Mouse (Mus musculus) hindbrain, embryonic 10.5 days (tissue): ENCODE measurements around the gene Mbl2. TPM values are rescaled to one million over a fixed set of nuclear protein-coding genes. Genes with fewer than 3 reads are reported as not detected.

Source experiments
- DNase-seq: peaks from one replicate; pipeline ENCODE4 v3.0.0-alpha.2; 2017; ENCODE audit warnings: low spot score
- H3K27ac ChIP-seq: fragments of 300-500 bp; sonication (generic); 2 replicates; pipeline ENCODE4 v1.5.1; 2016; ENCODE audit warnings: mild to moderate bottlenecking, moderate library complexity
- H3K27me3 ChIP-seq: fragments of 300-500 bp; sonication (generic); 2 replicates; pipeline ENCODE4 v1.6.1; 2016; ENCODE audit warnings: mild to moderate bottlenecking; ENCODE audit not compliant: poor library complexity, insufficient read depth, severe bottlenecking
- H3K36me3 ChIP-seq: fragments of 300-500 bp; sonication (generic); 2 replicates; pipeline ENCODE4 v1.6.1; 2016; ENCODE audit warnings: mild to moderate bottlenecking, moderate library complexity
- H3K4me1 ChIP-seq: fragments of 300-500 bp; sonication (generic); replicated peaks from 2 replicates; pipeline ENCODE4 v1.6.1; 2016; ENCODE audit warnings: mild to moderate bottlenecking
- H3K4me3 ChIP-seq: fragments of 300-500 bp; sonication (generic); 2 replicates; pipeline ENCODE4 v1.5.1; 2016; ENCODE audit warnings: mild to moderate bottlenecking, moderate library complexity
- H3K9me3 ChIP-seq: fragments of 300-500 bp; sonication (generic); 2 replicates; pipeline ENCODE4 v1.6.1; 2016; ENCODE audit warnings: mild to moderate bottlenecking, moderate library complexity
- WGBS: fragments of 180-500 bp; shearing (Covaris S2); methylation state at CpG from one replicate; pipeline ENCODE4 v1.1.7; 2016; 5-methylcytosine and 5-hydroxymethylcytosine counted together
- polyA plus RNA-seq: library from polyadenylated mRNA; unstranded; fragments of >200 nt; fragmentation: Nextera tagmentation; extraction: Ambion mirVana; gene quantifications from 2 replicates; pipeline ENCODE4 v1.2.1, GENCODE M21; 2016

Mbl2 gene
- polyA plus RNA-seq, 1 experiment from 2014 or later = not detected

GRCm38 (mm10) chr19:30229477-30229876, 3.3 kb upstream of the Mbl2 start:
- 81% methylated on average over 3 of the region's 3 CpGs for WGBS
- no peaks in the 10 kb centered on the region for H3K9me3 ChIP-seq
- no peaks in the 10 kb centered on the region for H3K27me3 ChIP-seq
- no peak overlapping the region for H3K4me3 ChIP-seq
- DNase-seq = no peak
- H3K27ac ChIP-seq = no peak overlapping the region
- H3K4me1 ChIP-seq = no peaks in the 10 kb centered on the region
- no peaks in the 10 kb centered on the region for H3K36me3 ChIP-seq

GRCm38 (mm10) chr19:30234416-30234815, 1.7 kb downstream of the Mbl2 start:
- WGBS = 83% methylated on average over 8 of the region's 8 CpGs
- DNase-seq = no peak
- Histone ChIP-seq H3K27ac (no peak overlapping the region), H3K36me3 (no peaks in the 10 kb centered on the region), H3K9me3 (no peaks in the 10 kb centered on the region), H3K27me3 (no peaks in the 10 kb centered on the region), H3K4me3 (no peak overlapping the region), H3K4me1 (no peaks in the 10 kb centered on the region)

GRCm38 (mm10) chr19:30247359-30247758, 14.6 kb downstream of the Mbl2 start:
- DNase-seq = peak; percentile 43
- 20% methylated on average over 11 of the region's 11 CpGs for WGBS
- H3K9me3 ChIP-seq = no peaks in the 10 kb centered on the region
- H3K4me1 ChIP-seq = peaks cover 2% of the 10 kb centered on the region; the same call in 1 of the 2 replicates
- H3K27me3 ChIP-seq = peaks cover 12% of the 10 kb centered on the region
- H3K27ac ChIP-seq = no peak overlapping the region
- no peaks in the 10 kb centered on the region for H3K36me3 ChIP-seq
- no peak overlapping the region for H3K4me3 ChIP-seq

GRCm38 (mm10) chr19:30248822-30249221, 16.1 kb downstream of the Mbl2 start:
- Histone ChIP-seq H3K27ac (no peak overlapping the region), H3K9me3 (no peaks in the 10 kb centered on the region), H3K4me3 (no peak overlapping the region), H3K36me3 (no peaks in the 10 kb centered on the region), H3K27me3 (peaks cover 12% of the 10 kb centered on the region), H3K4me1 (peaks cover 2% of the 10 kb centered on the region; the same call in 1 of the 2 replicates)
- 7% methylated on average over 8 of the region's 8 CpGs for WGBS
- peak; percentile 70 for DNase-seq

- Histone ChIP-seq H3K4me1 (0 out of 2 replicates have a peak, but pooled peaks cover 2% of the 10 kb centered on the region), H3K4me3 (no peak overlapping the region), H3K9me3 (no peaks in the 10 kb centered on the region), H3K27ac (no peak overlapping the region), H3K36me3 (no peaks in the 10 kb centered on the region), H3K27me3 (peaks cover 9% of the 10 kb centered on the region; the same call in 1 of the 2 replicates)
- 68% methylated on average over 2 of the region's 2 CpGs for WGBS
- no peak for DNase-seq
Observed at GRCm38 (mm10) chr19:30252253-30252652, 19.5 kb downstream of the Mbl2 start.

GRCm38 (mm10) chr19:30256339-30256738, 23.6 kb downstream of the Mbl2 start:
- Histone ChIP-seq H3K36me3 (no peaks in the 10 kb centered on the region), H3K4me1 (0 out of 2 replicates have a peak, but pooled peaks cover 2% of the 10 kb centered on the region), H3K27ac (no peak overlapping the region), H3K4me3 (no peak overlapping the region), H3K9me3 (no peaks in the 10 kb centered on the region), H3K27me3 (no peaks in the 10 kb centered on the region)
- DNase-seq = peak; percentile 14
- WGBS = 49% methylated on average over 6 of the region's 6 CpGs

- WGBS = 75% methylated on average over 5 of the region's 5 CpGs
- Histone ChIP-seq H3K9me3 (no peaks in the 10 kb centered on the region), H3K27ac (no peak overlapping the region), H3K27me3 (no peaks in the 10 kb centered on the region), H3K4me1 (no peaks in the 10 kb centered on the region), H3K36me3 (no peaks in the 10 kb centered on the region), H3K4me3 (no peak overlapping the region)
- DNase-seq = no peak
Observed at GRCm38 (mm10) chr19:30281125-30281524, 48.4 kb downstream of the Mbl2 start.

GRCm38 (mm10) chr19:30287899-30288490, 55.3 kb downstream of the Mbl2 start:
- Histone ChIP-seq H3K4me1 (no peaks in the 10 kb centered on the region), H3K4me3 (no peak overlapping the region), H3K27ac (no peak overlapping the region), H3K36me3 (no peaks in the 10 kb centered on the region), H3K27me3 (no peaks in the 10 kb centered on the region), H3K9me3 (no peaks in the 10 kb centered on the region)
- WGBS = 89% methylated on average over 6 of the region's 6 CpGs
- no peak for DNase-seq

Other genes with a start within 250 kb of the Mbl2 start
- not detected in 2 replicates for gene Trpd52l3, start 229.2 kb upstream of the Mbl2 start, polyA plus RNA-seq
- 66.8 and 83.7 TPM in 2 replicates for gene Uhrf2, start 202.4 kb upstream of the Mbl2 start, polyA plus RNA-seq
- 26.9 and 27.6 TPM in 2 replicates for gene Gldc, start 57.5 kb upstream of the Mbl2 start, polyA plus RNA-seq